Mouse (Mus musculus) hindbrain, postnatal 0 days (tissue): ENCODE data around the gene Pin1. TPM values are rescaled to one million over a fixed set of nuclear protein-coding genes. Genes with fewer than 3 reads are reported as not detected.
A peak's percentile ranks its signal among the peaks of the same experiment; 100 is the strongest.

Experiments used
- ATAC-seq: fragments of 200-750 bp; cut with Nextera tagmentation; 2 replicates; pipeline ENCODE4 v1.8.0; 2017; ENCODE audit warnings: mild to moderate bottlenecking, moderate TSS enrichment, moderate library complexity
- DNase-seq: peaks from one replicate; pipeline ENCODE4 v3.0.0-alpha.2; 2015; ENCODE audit warnings: low spot score
- H3K27ac ChIP-seq: fragments of 300-500 bp; sonication (generic); 2 replicates; pipeline ENCODE4 v1.5.1; 2014; ENCODE audit warnings: mild to moderate bottlenecking
- H3K27me3 ChIP-seq: fragments of 300-500 bp; sonication (generic); 2 replicates; pipeline ENCODE4 v1.6.1; 2014; ENCODE audit warnings: low read length, mixed read lengths; ENCODE audit not compliant: insufficient read depth
- H3K36me3 ChIP-seq: fragments of 300-500 bp; sonication (generic); 2 replicates; pipeline ENCODE4 v1.6.1; 2014; ENCODE audit warnings: low read length, mixed read lengths; ENCODE audit not compliant: insufficient read depth
- H3K4me1 ChIP-seq: fragments of 300-500 bp; sonication (generic); 2 replicates; pipeline ENCODE4 v1.6.1; 2014; ENCODE audit warnings: antibody characterized with exemption, low read length, mixed read lengths; ENCODE audit not compliant: insufficient read depth
- H3K4me2 ChIP-seq: fragments of 300-500 bp; sonication (generic); 2 replicates; pipeline ENCODE4 v1.6.1; 2014; ENCODE audit warnings: low read depth, mild to moderate bottlenecking, low read length, moderate library complexity, mixed read lengths
- H3K4me3 ChIP-seq: fragments of 300-500 bp; sonication (generic); 2 replicates; pipeline ENCODE4 v1.5.1; 2014; ENCODE audit warnings: low read length
- H3K9ac ChIP-seq: fragments of 300-500 bp; sonication (generic); replicated peaks from 2 replicates; pipeline ENCODE4 v1.6.1; 2014; ENCODE audit warnings: mild to moderate bottlenecking, low read length, moderate library complexity, mixed read lengths
- H3K9me3 ChIP-seq: fragments of 300-500 bp; sonication (generic); 2 replicates; pipeline ENCODE4 v1.6.1; 2016; ENCODE audit warnings: low read length, mixed read lengths
- CTCF ChIP-seq: IDR thresholded peaks from 2 replicates; pipeline ENCODE4 v1.5.1; 2016; ENCODE audit warnings: antibody characterized with exemption, control low read depth, low read depth
- WGBS: fragments of 180-500 bp; shearing (Covaris S2); extraction: QIAGEN DNeasy Blood & Tissue Kit; methylation state at CpG from one replicate; pipeline ENCODE4 v1.1.7; 2014; 5-methylcytosine and 5-hydroxymethylcytosine counted together
- polyA plus RNA-seq: library from polyadenylated mRNA; unstranded; fragments of >200 nt; fragmentation: Nextera tagmentation; extraction: Ambion mirVana; gene quantifications from 2 replicates; pipeline ENCODE4 v1.2.1, GENCODE M21; 2015
- total RNA-seq: library from RNA; depleted of rRNA; stranded (reverse); fragments of >200 nt; gene quantifications from 2 replicates; pipeline ENCODE4 v1.2.3, GENCODE M21; 2014; rRNA removed

Gene Pin1
- total and polyA plus RNA-seq, 2 experiments from 2014 or later, result 44.3 to 68.0 TPM

DNA sequence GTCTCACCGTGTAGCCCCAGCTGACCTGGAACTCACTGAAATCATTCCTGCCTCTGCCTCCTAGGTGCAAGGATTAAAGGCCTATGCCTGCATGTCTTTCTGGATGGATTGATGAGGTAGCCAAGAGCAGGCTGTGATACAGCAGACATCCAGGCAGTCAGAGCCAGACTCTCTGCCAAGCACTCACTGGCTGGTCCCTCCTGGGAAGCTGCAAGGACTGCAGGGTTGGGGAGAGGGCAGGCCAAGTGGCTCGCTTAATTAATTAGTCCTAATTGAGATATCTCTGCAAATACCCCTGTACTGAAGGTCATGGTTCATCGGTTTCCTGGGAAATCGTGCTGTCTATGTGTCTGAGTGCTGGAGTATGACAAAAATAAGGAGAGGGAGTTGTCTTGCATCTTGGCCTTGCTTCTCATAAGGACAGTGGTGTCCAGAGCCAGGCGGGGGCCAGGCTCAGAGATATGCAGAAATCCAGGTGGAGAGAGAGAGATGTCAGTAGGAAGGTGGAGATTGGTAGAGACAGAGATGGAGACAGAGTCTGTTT lies 61.1 kb downstream of the Pin1 start:
- WGBS, result 43% methylated on average over 5 of the region's 5 CpGs
- Histone ChIP-seq H3K4me2 (no peak overlapping the region), H3K4me3 (no peak overlapping the region)

DNA sequence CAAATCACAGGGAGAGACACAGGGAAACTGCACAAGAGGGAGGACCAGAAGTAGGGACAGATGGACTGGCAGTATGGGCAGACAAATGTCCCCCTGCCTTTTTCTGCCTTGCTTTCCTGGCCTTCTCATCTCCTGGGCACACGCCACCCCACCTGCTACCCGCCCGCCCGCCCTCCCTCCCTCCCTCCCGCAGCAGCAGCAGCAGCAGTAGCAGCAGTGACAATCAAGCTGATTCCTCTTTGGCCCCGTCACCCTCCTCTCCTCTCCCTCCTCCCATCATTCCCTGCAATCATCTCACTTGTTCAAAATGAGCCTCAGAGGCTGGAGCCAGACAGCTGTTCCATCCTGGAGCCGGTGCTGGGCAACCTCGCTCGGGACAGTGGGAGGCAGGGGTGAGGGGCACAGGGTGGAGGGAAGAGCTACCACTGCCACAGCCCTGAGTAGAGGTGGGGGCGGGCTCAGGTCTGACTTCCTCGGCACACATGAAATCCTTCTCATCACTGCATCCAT lies 61.6 kb downstream of the Pin1 start:
- Histone ChIP-seq H3K4me2 (no peak overlapping the region), H3K27me3 (no peaks in the 10 kb centered on the region), H3K36me3 (no peaks in the 10 kb centered on the region), H3K4me3 (no peak overlapping the region), H3K27ac (peak overlapping the region; percentile 57), H3K9ac (no peak overlapping the region), H3K9me3 (no peaks in the 10 kb centered on the region), H3K4me1 (0 out of 2 replicates have a peak, but pooled peaks cover 5% of the 10 kb centered on the region)
- ATAC-seq (peak; percentile 72), DNase-seq (peak; percentile 49)
- TF ChIP-seq CTCF, result no peak
- 20% methylated on average over 11 of the region's 11 CpGs for WGBS

More for the DNA sequence above, 61.1 kb downstream of the Pin1 start:
- no peak overlapping the region for H3K9ac ChIP-seq
- no peak for TF ChIP-seq CTCF
- ATAC-seq (peak; percentile 71), DNase-seq (no peak)
- 0 out of 2 replicates have a peak, but pooled peaks cover 5% of the 10 kb centered on the region for H3K4me1 ChIP-seq
- H3K36me3 ChIP-seq, result no peaks in the 10 kb centered on the region
- H3K9me3 ChIP-seq, result no peaks in the 10 kb centered on the region
- peak overlapping the region; percentile 57 for H3K27ac ChIP-seq
- H3K27me3 ChIP-seq, result no peaks in the 10 kb centered on the region

DNA sequence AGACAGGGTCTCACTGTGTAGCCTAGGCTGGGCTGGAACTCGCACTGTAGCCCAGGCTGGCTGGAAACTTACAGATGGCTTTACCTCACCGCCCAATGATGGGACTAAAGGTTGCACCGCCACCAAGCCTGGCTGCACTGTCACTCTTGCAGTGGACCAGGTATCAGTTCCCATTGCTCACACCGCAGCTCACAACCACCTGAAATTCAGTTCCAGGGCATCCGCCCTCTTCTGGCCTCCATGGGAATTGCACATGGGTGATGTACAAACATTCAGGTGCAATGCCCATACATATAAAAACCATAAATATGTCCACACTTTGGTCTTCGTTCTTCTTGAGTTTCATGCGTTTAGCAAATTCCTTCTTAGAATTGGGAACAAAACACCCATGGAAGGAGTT lies 63.4 kb downstream of the Pin1 start:
- Histone ChIP-seq H3K9ac (no peak overlapping the region), H3K4me3 (no peak overlapping the region), H3K27ac (no peak overlapping the region), H3K27me3 (no peaks in the 10 kb centered on the region), H3K4me2 (no peak overlapping the region), H3K4me1 (0 out of 2 replicates have a peak, but pooled peaks cover 5% of the 10 kb centered on the region), H3K9me3 (no peaks in the 10 kb centered on the region), H3K36me3 (no peaks in the 10 kb centered on the region)
- ATAC-seq, result no peak
- peak; percentile 42 for TF ChIP-seq CTCF
- 78% methylated on average over 7 of the region's 7 CpGs for WGBS
- no peak for DNase-seq

Other genes with a start within 250 kb of the Pin1 start
- gene Zfp26, start 191.9 kb upstream of the Pin1 start, total RNA-seq, result 21.4 and 22.1 TPM in 2 replicates
- 8.0 and 11.2 TPM in 2 replicates for gene Zfp26, start 191.9 kb upstream of the Pin1 start, polyA plus RNA-seq
- 48.3 and 57.1 TPM in 2 replicates for gene Zfp426, start 159.3 kb upstream of the Pin1 start, total RNA-seq
- gene Zfp426, start 159.3 kb upstream of the Pin1 start, polyA plus RNA-seq, result 22.1 and 23.3 TPM in 2 replicates
- 67.5 and 83.3 TPM in 2 replicates for gene Zfp266, start 130.7 kb upstream of the Pin1 start, total RNA-seq
- 50.9 and 51.4 TPM in 2 replicates for gene Zfp266, start 130.7 kb upstream of the Pin1 start, polyA plus RNA-seq
- gene Zfp846, start 70.8 kb upstream of the Pin1 start, total RNA-seq, result 16.4 and 17.4 TPM in 2 replicates
- gene Zfp846, start 70.8 kb upstream of the Pin1 start, polyA plus RNA-seq, result 38.6 and 40.6 TPM in 2 replicates
- 169 and 274 TPM in 2 replicates for gene Ubl5, start 9.2 kb upstream of the Pin1 start, total RNA-seq
- gene Ubl5, start 9.2 kb upstream of the Pin1 start, polyA plus RNA-seq, result 528 and 550 TPM in 2 replicates
- gene Fbxl12, start 7.3 kb upstream of the Pin1 start, total RNA-seq, result 16.9 and 18.8 TPM in 2 replicates
- 11.4 and 13.0 TPM in 2 replicates for gene Fbxl12, start 7.3 kb upstream of the Pin1 start, polyA plus RNA-seq
- 317 and 346 TPM in 2 replicates for gene Olfm2, start 94.3 kb downstream of the Pin1 start, total RNA-seq
- gene Olfm2, start 94.3 kb downstream of the Pin1 start, polyA plus RNA-seq, result 190 and 213 TPM in 2 replicates
- gene Col5a3, start 163.0 kb downstream of the Pin1 start, total RNA-seq, result 3.3 and 4.0 TPM in 2 replicates
- gene Col5a3, start 163.0 kb downstream of the Pin1 start, polyA plus RNA-seq, result 1.1 and 1.5 TPM in 2 replicates
- not detected in 2 replicates for gene Rdh8, start 166.4 kb downstream of the Pin1 start, total RNA-seq
- gene Rdh8, start 166.4 kb downstream of the Pin1 start, polyA plus RNA-seq, result not detected in 2 replicates
- gene A230050P20Rik, start 216.5 kb downstream of the Pin1 start, total RNA-seq, result 22.8 and 26.0 TPM in 2 replicates
- gene A230050P20Rik, start 216.5 kb downstream of the Pin1 start, polyA plus RNA-seq, result 32.7 and 34.1 TPM in 2 replicates
- 10.9 and 12.1 TPM in 2 replicates for gene Angptl6, start 227.6 kb downstream of the Pin1 start, total RNA-seq
- gene Angptl6, start 227.6 kb downstream of the Pin1 start, polyA plus RNA-seq, result 10.9 and 11.1 TPM in 2 replicates
- 45.4 and 57.4 TPM in 2 replicates for gene Ppan, start 236.1 kb downstream of the Pin1 start, total RNA-seq
- gene Ppan, start 236.1 kb downstream of the Pin1 start, polyA plus RNA-seq, result 36.8 and 44.1 TPM in 2 replicates
- gene Eif3g, start 246.5 kb downstream of the Pin1 start, total RNA-seq, result 76.1 and 79.5 TPM in 2 replicates
- gene Eif3g, start 246.5 kb downstream of the Pin1 start, polyA plus RNA-seq, result 225 and 236 TPM in 2 replicates